Mouse (Mus musculus): ENCODE data around the gene Mtmr2. TPM values are rescaled to one million over a fixed set of nuclear protein-coding genes. Genes with fewer than 3 reads are reported as not detected.
A peak's percentile ranks its signal among the peaks of the same experiment; 100 is the strongest.

Gene Mtmr2
- polyA plus RNA-seq, 1 experiment from 2014 or later, result 86.7 TPM

DNA sequence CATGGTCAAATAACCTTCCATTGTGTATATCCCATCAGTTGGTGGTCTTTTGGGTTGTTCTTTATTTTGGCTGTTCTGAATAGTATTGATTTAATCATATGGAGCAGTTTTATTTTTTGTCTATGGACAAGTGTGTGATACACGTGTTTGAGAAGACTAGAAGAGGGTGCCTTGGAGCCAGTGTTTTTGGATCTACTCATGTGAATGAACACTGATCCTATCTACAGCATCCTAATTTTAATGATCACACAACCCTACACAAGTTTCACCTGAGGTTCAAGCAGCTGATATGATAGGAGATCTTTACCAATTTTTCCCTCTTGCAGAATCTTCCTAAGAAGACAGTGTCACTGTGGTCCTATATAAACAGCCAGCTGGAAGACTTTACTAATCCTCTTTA, 56.3 kb downstream of the Mtmr2 start:
- Histone ChIP-seq H3K4me2 (no peak overlapping the region), H3K36me3 (peaks cover 80% of the 10 kb centered on the region), H3K4me1 (replicated peaks) (no peaks in the 10 kb centered on the region), H3K9me3 (no peaks in the 10 kb centered on the region), H3K9ac (replicated peaks) (no peak overlapping the region), H3K4me3 (replicated peaks) (no peak overlapping the region), H3K27me3 (no peaks in the 10 kb centered on the region), H3K27ac (no peak overlapping the region)
- ATAC-seq (ENCODE audit: insufficient number of reproducible peaks, insufficient read depth, low FRiP score, low TSS enrichment, low read depth), result no peak
- WGBS, result 93% methylated on average over 1 of the region's 1 CpGs

DNA sequence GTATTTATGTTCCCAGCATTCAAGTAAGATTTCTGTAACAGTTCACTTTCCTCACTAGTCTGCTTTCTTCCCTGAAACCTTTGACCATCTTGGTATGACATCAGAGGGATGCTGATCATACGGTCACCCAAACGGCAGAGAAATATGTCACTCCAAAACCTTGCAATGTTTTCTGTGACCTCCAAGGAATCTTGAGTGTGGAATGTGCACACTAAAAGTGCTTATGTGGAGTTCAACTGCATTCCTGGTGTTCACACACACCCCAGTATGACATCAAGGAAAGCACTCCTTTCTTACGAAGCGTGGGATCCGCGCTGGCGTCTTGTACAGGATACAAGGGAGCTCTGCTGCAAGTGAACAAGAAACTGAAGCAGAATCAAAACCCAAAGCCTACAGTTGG, 58.6 kb downstream of the Mtmr2 start:
- Histone ChIP-seq H3K36me3 (peaks cover 86% of the 10 kb centered on the region), H3K9me3 (no peaks in the 10 kb centered on the region), H3K4me2 (no peak overlapping the region), H3K27ac (no peak overlapping the region), H3K4me1 (replicated peaks) (no peaks in the 10 kb centered on the region), H3K9ac (replicated peaks) (no peak overlapping the region), H3K4me3 (replicated peaks) (no peak overlapping the region), H3K27me3 (no peaks in the 10 kb centered on the region)
- WGBS, result 95% methylated on average over 7 of the region's 7 CpGs
- no peak for ATAC-seq (ENCODE audit: insufficient number of reproducible peaks, insufficient read depth, low FRiP score, low TSS enrichment, low read depth)

GRCm38 (mm10) chr9:13807657-13808056, 59.4 kb downstream of the Mtmr2 start:
- H3K4me1 ChIP-seq (replicated peaks), result no peaks in the 10 kb centered on the region
- no peak overlapping the region for H3K4me2 ChIP-seq
- H3K9me3 ChIP-seq, result no peaks in the 10 kb centered on the region
- H3K27me3 ChIP-seq, result no peaks in the 10 kb centered on the region
- WGBS, result 88% methylated on average over 5 of the region's 5 CpGs
- no peak overlapping the region for H3K4me3 ChIP-seq (replicated peaks)
- no peak overlapping the region for H3K27ac ChIP-seq
- H3K36me3 ChIP-seq, result peaks cover 86% of the 10 kb centered on the region
- ATAC-seq (ENCODE audit: insufficient number of reproducible peaks, insufficient read depth, low FRiP score, low TSS enrichment, low read depth), result no peak
- no peak overlapping the region for H3K9ac ChIP-seq (replicated peaks)

DNA sequence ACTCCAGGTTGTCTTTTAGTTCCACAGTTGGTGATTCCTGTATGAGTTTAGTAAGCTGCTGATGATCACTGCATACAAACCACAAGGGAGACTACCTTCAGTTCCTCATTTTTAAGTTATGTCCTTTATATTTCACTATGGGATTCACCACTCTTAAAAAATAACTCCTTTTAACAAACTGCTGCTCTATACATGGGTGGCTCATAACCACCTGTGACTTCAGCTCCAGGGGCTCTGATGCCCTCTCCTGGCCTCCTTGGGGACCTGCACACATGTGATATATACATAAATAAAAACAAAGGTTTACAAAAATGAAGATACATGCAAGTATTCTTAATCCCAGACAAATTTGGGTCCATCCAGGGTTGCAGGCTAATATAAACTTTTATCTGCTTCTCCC, 61.7 kb downstream of the Mtmr2 start:
- Histone ChIP-seq H3K9ac (replicated peaks) (no peak overlapping the region), H3K4me1 (replicated peaks) (no peaks in the 10 kb centered on the region), H3K4me3 (replicated peaks) (no peak overlapping the region), H3K27ac (no peak overlapping the region), H3K27me3 (no peaks in the 10 kb centered on the region), H3K9me3 (no peaks in the 10 kb centered on the region), H3K36me3 (peaks cover 84% of the 10 kb centered on the region), H3K4me2 (no peak overlapping the region)
- no peak for ATAC-seq (ENCODE audit: insufficient number of reproducible peaks, insufficient read depth, low FRiP score, low TSS enrichment, low read depth)

DNA sequence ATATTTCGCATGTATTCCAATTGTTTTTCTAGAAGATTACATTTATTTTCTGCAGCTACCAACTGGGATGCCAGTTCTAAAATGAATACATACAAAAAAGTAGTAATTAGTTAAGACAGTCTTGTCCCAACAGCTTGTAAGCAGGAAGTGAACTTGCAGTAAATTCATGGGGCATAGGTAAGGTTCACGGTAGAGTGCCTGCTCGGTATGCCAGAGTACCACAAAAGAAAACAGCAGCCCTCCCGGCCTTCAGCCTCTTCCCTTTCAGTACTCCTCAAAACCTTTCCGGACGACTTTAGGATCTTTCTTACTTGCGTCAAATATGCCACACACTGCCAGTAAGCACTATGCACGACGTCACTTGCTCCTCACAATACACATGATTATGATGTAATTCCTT, 70.2 kb downstream of the Mtmr2 start:
- no peaks in the 10 kb centered on the region for H3K27me3 ChIP-seq
- no peak overlapping the region for H3K27ac ChIP-seq
- 91% methylated on average over 9 of the region's 9 CpGs for WGBS
- no peaks in the 10 kb centered on the region for H3K9me3 ChIP-seq
- peaks cover 84% of the 10 kb centered on the region for H3K36me3 ChIP-seq
- no peak overlapping the region for H3K4me3 ChIP-seq (replicated peaks)
- H3K9ac ChIP-seq (replicated peaks), result no peak overlapping the region
- H3K4me2 ChIP-seq, result no peak overlapping the region
- H3K4me1 ChIP-seq (replicated peaks), result no peaks in the 10 kb centered on the region
- no peak for ATAC-seq (ENCODE audit: insufficient number of reproducible peaks, insufficient read depth, low FRiP score, low TSS enrichment, low read depth)

- Histone ChIP-seq H3K27ac (no peak overlapping the region), H3K27me3 (no peaks in the 10 kb centered on the region), H3K4me1 (replicated peaks) (peaks cover 17% of the 10 kb centered on the region), H3K36me3 (peaks cover 62% of the 10 kb centered on the region), H3K9me3 (no peaks in the 10 kb centered on the region), H3K4me2 (no peak overlapping the region), H3K9ac (replicated peaks) (no peak overlapping the region), H3K4me3 (replicated peaks) (no peak overlapping the region)
- 89% methylated on average over 3 of the region's 3 CpGs for WGBS
- ATAC-seq (ENCODE audit: insufficient number of reproducible peaks, insufficient read depth, low FRiP score, low TSS enrichment, low read depth), result no peak
These were observed 72.6 kb downstream of the Mtmr2 start for GRCm38 (mm10) chr9:13820774-13821173.

- Histone ChIP-seq H3K4me2 (peak overlapping the region; percentile 66), H3K4me1 (replicated peaks) (peaks cover 25% of the 10 kb centered on the region), H3K36me3 (peaks cover 25% of the 10 kb centered on the region), H3K9me3 (no peaks in the 10 kb centered on the region), H3K27me3 (no peaks in the 10 kb centered on the region), H3K27ac (peak overlapping the region; percentile 98), H3K9ac (replicated peaks) (peak overlapping the region; percentile 90), H3K4me3 (replicated peaks) (peak overlapping the region; percentile 85)
- 11% methylated on average over 8 of the region's 8 CpGs for WGBS
- no peak for ATAC-seq (ENCODE audit: insufficient number of reproducible peaks, insufficient read depth, low FRiP score, low TSS enrichment, low read depth)
These were observed 77.7 kb downstream of the Mtmr2 start for GRCm38 (mm10) chr9:13825896-13826295.

- H3K4me2 ChIP-seq, result peak overlapping the region; percentile 66
- peak overlapping the region; percentile 98 for H3K27ac ChIP-seq
- peak overlapping the region; percentile 90 for H3K9ac ChIP-seq (replicated peaks)
- under 1% methylated on average over 31 of the region's 31 CpGs for WGBS
- H3K4me1 ChIP-seq (replicated peaks), result peaks cover 25% of the 10 kb centered on the region
- H3K27me3 ChIP-seq, result no peaks in the 10 kb centered on the region
- peak overlapping the region; percentile 85 for H3K4me3 ChIP-seq (replicated peaks)
- peak; percentile 10 for ATAC-seq (ENCODE audit: insufficient number of reproducible peaks, insufficient read depth, low FRiP score, low TSS enrichment, low read depth)
- H3K36me3 ChIP-seq, result peaks cover 25% of the 10 kb centered on the region
- no peaks in the 10 kb centered on the region for H3K9me3 ChIP-seq
These were observed 78.2 kb downstream of the Mtmr2 start for GRCm38 (mm10) chr9:13826391-13826805.

GRCm38 (mm10) chr9:13826832-13827405, 78.7 kb downstream of the Mtmr2 start, which contains the start of gene Cep57:
Cep57 (minus strand) TSS chr9:13827107.
- H3K9ac ChIP-seq (replicated peaks), result peak within 1 kb of the TSS; percentile 94
- peak within 1 kb of the TSS; percentile 85 for H3K4me3 ChIP-seq (replicated peaks)
- H3K36me3 ChIP-seq, result peaks cover 27% of the 10 kb centered on the region
- no peaks in the 10 kb centered on the region for H3K27me3 ChIP-seq
- H3K4me2 ChIP-seq, result peak within 1 kb of the TSS; percentile 74
- H3K4me1 ChIP-seq (replicated peaks), result peaks cover 25% of the 10 kb centered on the region
- WGBS, result under 1% methylated on average over 44 of the region's 44 CpGs
- H3K27ac ChIP-seq, result peak within 1 kb of the TSS; percentile 98
- peak; percentile 95 for ATAC-seq (ENCODE audit: insufficient number of reproducible peaks, insufficient read depth, low FRiP score, low TSS enrichment, low read depth)
- no peaks in the 10 kb centered on the region for H3K9me3 ChIP-seq

GRCm38 (mm10) chr9:13827406-13828086, 79.3 kb downstream of the Mtmr2 start, which contains the start of gene Fam76b:
Fam76b (plus strand) TSS chr9:13827716.
- WGBS, result under 1% methylated on average over 63 of the region's 67 CpGs
- Histone ChIP-seq H3K4me2 (peak within 1 kb of the TSS; percentile 74), H3K36me3 (peaks cover 28% of the 10 kb centered on the region), H3K27me3 (no peaks in the 10 kb centered on the region), H3K4me3 (replicated peaks) (peak within 1 kb of the TSS; percentile 85), H3K27ac (peak within 1 kb of the TSS; percentile 98), H3K9ac (replicated peaks) (peak within 1 kb of the TSS; percentile 94), H3K9me3 (no peaks in the 10 kb centered on the region), H3K4me1 (replicated peaks) (peaks cover 25% of the 10 kb centered on the region)
- ATAC-seq (ENCODE audit: insufficient number of reproducible peaks, insufficient read depth, low FRiP score, low TSS enrichment, low read depth), result peak; percentile 95

GRCm38 (mm10) chr9:13828087-13828441, 79.9 kb downstream of the Mtmr2 start:
- Histone ChIP-seq H3K9me3 (no peaks in the 10 kb centered on the region), H3K36me3 (peaks cover 29% of the 10 kb centered on the region), H3K27ac (peak overlapping the region; percentile 97), H3K27me3 (no peaks in the 10 kb centered on the region), H3K4me1 (replicated peaks) (peaks cover 25% of the 10 kb centered on the region), H3K9ac (replicated peaks) (peak overlapping the region; percentile 94), H3K4me2 (peak overlapping the region; percentile 74), H3K4me3 (replicated peaks) (peak overlapping the region; percentile 85)
- under 1% methylated on average over 23 of the region's 23 CpGs for WGBS
- ATAC-seq (ENCODE audit: insufficient number of reproducible peaks, insufficient read depth, low FRiP score, low TSS enrichment, low read depth), result no peak; the same call in 1 of the 2 replicates
